Mouse (Mus musculus): ENCODE results near the gene Kcnd2.

DNA sequence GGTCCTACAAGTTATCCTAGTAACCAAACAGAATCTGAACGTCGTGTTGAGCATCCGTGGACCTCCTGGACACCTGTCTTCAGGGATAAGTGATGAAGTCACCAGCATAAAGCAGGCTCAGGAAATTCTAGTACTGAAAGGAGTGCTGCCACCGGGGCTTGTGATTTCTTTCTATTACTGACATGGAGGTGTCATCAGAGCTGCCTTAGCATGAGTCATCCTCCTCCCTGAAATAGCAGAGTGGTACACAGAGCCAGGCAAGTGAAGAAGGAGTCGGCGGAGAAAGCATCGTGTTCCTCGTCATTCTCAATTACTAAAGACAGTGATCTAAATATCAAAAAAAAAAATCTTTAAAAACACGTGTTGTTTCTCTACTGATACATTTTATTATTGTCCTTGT, 336.2 kb downstream of the Kcnd2 start:
- no peak for TF ChIP-seq POLR2A (IDR thresholded peaks at IDR 0.05; ENCODE audit: borderline replicate concordance, insufficient read depth, low read length)
- TF ChIP-seq CTCF (IDR thresholded peaks at IDR 0.05; ENCODE audit: borderline replicate concordance, insufficient read depth, low read depth, low read length) = no peak

Measured in cerebellum, adult 2 months (tissue).